Mouse (Mus musculus) limb, embryonic 14.5 days (tissue): ENCODE results near the gene Kdf1. TPM values are rescaled to one million over a fixed set of nuclear protein-coding genes. Genes with fewer than 3 reads are reported as not detected.

Source experiments
- ATAC-seq: fragments of 200-750 bp; cut with Nextera tagmentation; 2 replicates; pipeline ENCODE4 v1.8.0; 2017; ENCODE audit warnings: low read depth, moderate number of reproducible peaks, moderate TSS enrichment; ENCODE audit not compliant: low FRiP score
- DNase-seq: peaks from one replicate; pipeline ENCODE4 v3.0.0-alpha.2; 2015; ENCODE audit warnings: low spot score
- H3K27ac ChIP-seq: fragments of 300-500 bp; sonication (generic); replicated peaks from 2 replicates; pipeline ENCODE4 v1.5.1; 2014; ENCODE audit warnings: low read depth, mild to moderate bottlenecking, low read length, moderate library complexity, mixed read lengths
- H3K27me3 ChIP-seq: fragments of 300-500 bp; sonication (generic); 2 replicates; pipeline ENCODE4 v1.6.1; 2014; ENCODE audit warnings: low read length, mixed read lengths; ENCODE audit not compliant: control insufficient read depth, insufficient read depth
- H3K36me3 ChIP-seq: fragments of 300-500 bp; sonication (generic); 2 replicates; pipeline ENCODE4 v1.6.1; 2014; ENCODE audit warnings: mild to moderate bottlenecking, low read length, moderate library complexity, mixed read lengths; ENCODE audit not compliant: control insufficient read depth, insufficient read depth
- H3K4me1 ChIP-seq: fragments of 300-500 bp; sonication (generic); 2 replicates; pipeline ENCODE4 v1.6.1; 2014; ENCODE audit warnings: antibody characterized with exemption, low read length, mixed read lengths; ENCODE audit not compliant: control insufficient read depth, insufficient read depth
- H3K4me2 ChIP-seq: fragments of 300-500 bp; sonication (generic); replicated peaks from 2 replicates; pipeline ENCODE4 v1.6.1; 2014; ENCODE audit warnings: low read depth, mild to moderate bottlenecking, low read length, moderate library complexity; ENCODE audit not compliant: severe bottlenecking
- H3K4me3 ChIP-seq: fragments of 300-500 bp; sonication (generic); replicated peaks from 2 replicates; pipeline ENCODE4 v1.5.1; 2014; ENCODE audit warnings: low read length
- H3K9ac ChIP-seq: fragments of 300-500 bp; sonication (generic); 2 replicates; pipeline ENCODE4 v1.6.1; 2014; ENCODE audit warnings: mild to moderate bottlenecking, low read depth, low read length, moderate library complexity; ENCODE audit not compliant: severe bottlenecking
- H3K9me3 ChIP-seq: fragments of 300-500 bp; sonication (generic); 2 replicates; pipeline ENCODE4 v1.6.1; 2016; ENCODE audit warnings: low read length; ENCODE audit not compliant: control insufficient read depth
- POLR2A ChIP-seq: fragments of 200-500 bp; IDR thresholded peaks from 2 replicates; pipeline ENCODE4 v1.8.0; 2012; ENCODE audit warnings: inconsistent platforms, mild to moderate bottlenecking, moderate library complexity, borderline replicate concordance; ENCODE audit not compliant: insufficient read depth, insufficient read length; ENCODE audit errors: extremely low read depth
- WGBS: fragments of 180-500 bp; shearing (Covaris S2); extraction: QIAGEN DNeasy Blood & Tissue Kit; methylation state at CpG from one replicate; pipeline ENCODE4 v1.1.7; 2014; 5-methylcytosine and 5-hydroxymethylcytosine counted together
- polyA plus RNA-seq, 2 experiments: library from polyadenylated mRNA; depleted of rRNA in 1 of 2; stranded (reverse) in 1 of 2; unstranded in 1 of 2; fragments of >200 nt; fragmentation: Nextera tagmentation in 1 of 2; extraction: Ambion mirVana in 1 of 2; gene quantifications; 2 replicates each; pipeline versions ENCODE4 v1.2.1 to v1.2.3; 2012 to 2014

The Kdf1 gene
- polyA plus RNA-seq, 2 experiments: 7.1 to 13.5 TPM

DNA sequence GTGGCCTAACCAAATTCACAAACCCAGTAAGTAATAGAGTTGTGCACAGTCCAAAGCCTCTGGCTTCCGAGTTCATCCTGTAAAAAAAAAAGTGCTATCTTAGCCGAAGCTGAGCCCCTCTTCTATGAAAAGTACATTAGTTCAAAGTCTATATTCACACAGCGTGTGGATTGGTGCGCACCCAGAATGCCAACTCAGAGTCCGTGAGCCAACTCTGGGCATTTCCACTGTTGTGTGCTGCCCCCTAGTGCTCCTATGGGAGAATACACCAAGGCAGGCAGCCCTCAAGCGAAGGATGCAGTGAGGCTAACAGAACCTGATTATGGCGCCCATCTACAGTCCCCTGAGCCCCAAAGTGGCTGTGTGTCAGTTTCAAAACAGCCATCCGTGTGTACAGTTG is 5.8 kb upstream of the Kdf1 start:
- Histone ChIP-seq H3K9ac (no peak overlapping the region), H3K4me2 (no peak overlapping the region), H3K4me1 (no peaks in the 10 kb centered on the region), H3K27me3 (peaks cover 4% of the 10 kb centered on the region; the same call in 1 of the 2 replicates), H3K36me3 (no peaks in the 10 kb centered on the region), H3K9me3 (no peaks in the 10 kb centered on the region), H3K4me3 (no peak overlapping the region), H3K27ac (no peak overlapping the region)
- DNase-seq (peak; percentile 43), ATAC-seq (peak; percentile 55; the same call in 1 of the 2 replicates)
- WGBS: 9% methylated on average over 8 of the region's 8 CpGs
- no peak for TF ChIP-seq POLR2A

- peak overlapping the region; percentile 44 for H3K4me3 ChIP-seq
- H3K9ac ChIP-seq: peak overlapping the region; percentile 61
- TF ChIP-seq POLR2A: no peak
- H3K27ac ChIP-seq: no peak overlapping the region
- peak overlapping the region; percentile 58 for H3K4me2 ChIP-seq
- H3K36me3 ChIP-seq: no peaks in the 10 kb centered on the region
- H3K27me3 ChIP-seq: peaks cover 33% of the 10 kb centered on the region
- 5% methylated on average over 24 of the region's 25 CpGs for WGBS
- H3K4me1 ChIP-seq: peaks cover 5% of the 10 kb centered on the region; the same call in 1 of the 2 replicates
- DNase-seq: no peak
- no peak for ATAC-seq
- H3K9me3 ChIP-seq: no peaks in the 10 kb centered on the region
Observed at GRCm38 (mm10) chr4:133519369-133519665, 554 bp downstream of the Kdf1 start.

DNA sequence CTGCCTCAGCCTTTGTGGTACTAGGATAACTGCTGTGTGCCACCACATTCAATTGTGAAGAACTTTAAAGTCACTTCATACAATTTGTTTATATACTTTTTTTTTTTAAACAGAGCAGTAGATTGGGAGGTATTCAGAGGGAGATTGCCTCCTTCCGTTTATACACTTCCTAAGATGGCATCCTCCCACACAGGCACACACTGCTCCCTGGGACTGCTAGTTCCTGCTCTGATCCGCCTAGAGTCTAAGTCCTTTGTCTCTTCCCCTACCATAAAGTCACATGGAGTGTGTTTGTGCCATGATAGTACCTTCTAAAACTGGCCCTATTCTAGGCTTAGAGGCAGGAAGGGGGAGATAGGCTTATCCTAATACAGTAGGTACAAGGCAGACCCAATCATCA is 2.7 kb downstream of the Kdf1 start:
- H3K4me3 ChIP-seq: no peak overlapping the region
- H3K27ac ChIP-seq: no peak overlapping the region
- no peaks in the 10 kb centered on the region for H3K36me3 ChIP-seq
- no peak overlapping the region for H3K4me2 ChIP-seq
- no peak for TF ChIP-seq POLR2A
- no peak for DNase-seq
- H3K9me3 ChIP-seq: no peaks in the 10 kb centered on the region
- peaks cover 5% of the 10 kb centered on the region; the same call in 1 of the 2 replicates for H3K4me1 ChIP-seq
- 73% methylated on average over 2 of the region's 2 CpGs for WGBS
- no peak for ATAC-seq
- no peak overlapping the region for H3K9ac ChIP-seq
- H3K27me3 ChIP-seq: peaks cover 33% of the 10 kb centered on the region

DNA sequence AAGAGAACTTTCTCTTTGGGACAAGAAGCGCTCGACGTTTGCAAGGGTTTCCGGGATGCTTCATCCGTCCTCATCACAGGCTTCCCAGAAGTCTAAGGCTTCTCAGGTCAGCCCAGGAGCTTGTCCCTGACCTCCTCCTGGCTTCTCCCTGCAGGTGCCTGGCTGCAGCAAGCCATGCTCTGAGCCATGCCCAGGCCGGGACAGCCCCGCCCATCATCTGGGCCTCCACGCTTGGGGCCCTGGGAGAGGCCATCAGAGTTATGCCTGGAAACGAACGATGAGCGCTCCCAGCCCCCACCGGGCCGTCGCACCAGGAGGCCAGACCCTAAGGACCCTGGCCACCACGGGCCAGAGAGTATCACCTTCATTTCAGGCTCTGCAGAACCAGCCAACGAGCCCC is 9.0 kb downstream of the Kdf1 start:
- H3K9ac ChIP-seq: no peak overlapping the region
- H3K9me3 ChIP-seq: no peaks in the 10 kb centered on the region
- H3K4me2 ChIP-seq: no peak overlapping the region
- H3K27ac ChIP-seq: no peak overlapping the region
- 69% methylated on average over 16 of the region's 16 CpGs for WGBS
- H3K4me1 ChIP-seq: no peaks in the 10 kb centered on the region
- H3K36me3 ChIP-seq: peaks cover 48% of the 10 kb centered on the region
- no peak overlapping the region for H3K4me3 ChIP-seq
- DNase-seq: no peak
- no peaks in the 10 kb centered on the region for H3K27me3 ChIP-seq
- TF ChIP-seq POLR2A: no peak
- ATAC-seq: no peak

- peaks cover 91% of the 10 kb centered on the region for H3K36me3 ChIP-seq
- TF ChIP-seq POLR2A: no peak
- 82% methylated on average over 3 of the region's 3 CpGs for WGBS
Observed at GRCm38 (mm10) chr4:133532777-133533176, 14.0 kb downstream of the Kdf1 start.

DNA sequence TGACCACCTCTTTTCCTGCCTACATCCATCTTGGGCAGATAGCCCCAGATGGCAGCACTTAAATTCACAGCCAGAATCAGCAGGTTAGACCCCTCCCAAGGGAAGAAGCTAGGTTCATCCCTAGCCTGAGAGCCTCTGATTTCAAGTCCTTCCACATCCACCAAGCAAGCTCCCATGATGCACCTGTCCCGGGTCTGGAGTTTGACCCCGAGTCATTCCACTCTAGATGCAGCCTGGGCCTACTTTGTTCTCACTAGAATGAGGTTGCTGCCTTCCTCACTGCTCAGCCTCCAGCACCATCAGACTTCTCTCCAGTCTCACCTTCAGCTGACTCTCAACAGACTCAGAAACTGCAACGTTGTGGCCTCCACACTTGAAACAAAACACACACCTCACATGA is 17.3 kb downstream of the Kdf1 start:
- 88% methylated on average over 3 of the region's 3 CpGs for WGBS
- TF ChIP-seq POLR2A: no peak
- Histone ChIP-seq H3K4me2 (no peak overlapping the region), H3K36me3 (peaks cover 94% of the 10 kb centered on the region), H3K4me3 (no peak overlapping the region), H3K27ac (no peak overlapping the region), H3K9me3 (no peaks in the 10 kb centered on the region), H3K9ac (no peak overlapping the region), H3K27me3 (no peaks in the 10 kb centered on the region), H3K4me1 (no peaks in the 10 kb centered on the region)
- no peak for ATAC-seq
- DNase-seq: no peak

More at GRCm38 (mm10) chr4:133532777-133533176, 14.0 kb downstream of the Kdf1 start:
- no peak overlapping the region for H3K27ac ChIP-seq
- no peaks in the 10 kb centered on the region for H3K4me1 ChIP-seq
- H3K9me3 ChIP-seq: no peaks in the 10 kb centered on the region
- no peak overlapping the region for H3K4me3 ChIP-seq
- no peak for DNase-seq
- no peaks in the 10 kb centered on the region for H3K27me3 ChIP-seq
- H3K9ac ChIP-seq: no peak overlapping the region
- H3K4me2 ChIP-seq: no peak overlapping the region
- no peak for ATAC-seq
